Mouse (Mus musculus) G1E (cell line): ENCODE data around the gene Akr1b3.

ENCODE experiments used
- CTCF ChIP-seq: IDR thresholded peaks from 2 replicates; pipeline ENCODE4 v1.5.1; 2012; ENCODE audit warnings: low read depth, low read length, inconsistent platforms, mixed read lengths
- POLR2AphosphoS5 ChIP-seq: IDR thresholded peaks from 2 replicates; pipeline ENCODE4 v1.6.1; 2012; ENCODE audit warnings: low read depth, low read length, inconsistent platforms; ENCODE audit not compliant: insufficient replicate concordance

GRCm38 (mm10) chr6:34258546-34258945, 58.7 kb downstream of the Akr1b3 start:
- TF ChIP-seq CTCF (no peak), POLR2AphosphoS5 (no peak)
